Mouse (Mus musculus): ENCODE measurements around the gene Ttll2. TPM values are rescaled to one million over a fixed set of nuclear protein-coding genes. Genes with fewer than 3 reads are reported as not detected.
"Not testable (repeated sequence)": the region's sequence is repeated elsewhere in the genome, so short reads cannot be mapped to it uniquely, and the experiment has no call there.

Gene Ttll2
- polyA plus RNA-seq (2012; ENCODE audit: insufficient read depth, insufficient read length, missing spikeins): not detected in 2 replicates

GRCm38 (mm10) chr17:7352596-7352995 lies at the start of gene Ttll2:
Gene Ttll2 (minus strand): TSS chr17:7352696.
- not testable (repeated sequence) for H3K4me1 ChIP-seq (ENCODE audit: control insufficient read depth, insufficient read depth, low read length); H3K4me3 ChIP-seq (ENCODE audit: insufficient read depth, low read length); H3K27ac ChIP-seq (ENCODE audit: insufficient read depth, low read depth, low read length)

GRCm38 (mm10) chr17:7399770-7400169 lies 47.3 kb upstream of the Ttll2 start:
- H3K4me1 ChIP-seq (ENCODE audit: control insufficient read depth, insufficient read depth, low read length); H3K4me3 ChIP-seq (ENCODE audit: insufficient read depth, low read length); H3K27ac ChIP-seq (ENCODE audit: insufficient read depth, low read depth, low read length): not testable (repeated sequence)

- not testable (repeated sequence) for H3K4me1 ChIP-seq (ENCODE audit: control insufficient read depth, insufficient read depth, low read length); H3K4me3 ChIP-seq (ENCODE audit: insufficient read depth, low read length); H3K27ac ChIP-seq (ENCODE audit: insufficient read depth, low read depth, low read length)
These were observed 45.8 kb upstream of the Ttll2 start for GRCm38 (mm10) chr17:7398198-7398847.

GRCm38 (mm10) chr17:7397079-7397478 lies 44.6 kb upstream of the Ttll2 start:
- H3K4me3 ChIP-seq (ENCODE audit: insufficient read depth, low read length); H3K27ac ChIP-seq (ENCODE audit: insufficient read depth, low read depth, low read length); H3K4me1 ChIP-seq (ENCODE audit: control insufficient read depth, insufficient read depth, low read length): not testable (repeated sequence)

- H3K4me3 ChIP-seq (ENCODE audit: insufficient read depth, low read length); H3K27ac ChIP-seq (ENCODE audit: insufficient read depth, low read depth, low read length); H3K4me1 ChIP-seq (ENCODE audit: control insufficient read depth, insufficient read depth, low read length): not testable (repeated sequence)
These were observed 43.8 kb upstream of the Ttll2 start for GRCm38 (mm10) chr17:7396288-7396687.

- not testable (repeated sequence) for H3K4me3 ChIP-seq (ENCODE audit: insufficient read depth, low read length); H3K4me1 ChIP-seq (ENCODE audit: control insufficient read depth, insufficient read depth, low read length); H3K27ac ChIP-seq (ENCODE audit: insufficient read depth, low read depth, low read length)
These were observed 43.2 kb upstream of the Ttll2 start for GRCm38 (mm10) chr17:7395671-7396070.

- H3K4me1 ChIP-seq (ENCODE audit: control insufficient read depth, insufficient read depth, low read length); H3K27ac ChIP-seq (ENCODE audit: insufficient read depth, low read depth, low read length); H3K4me3 ChIP-seq (ENCODE audit: insufficient read depth, low read length): not testable (repeated sequence)
These were observed 42.6 kb upstream of the Ttll2 start for GRCm38 (mm10) chr17:7395116-7395515.

- H3K4me3 ChIP-seq (ENCODE audit: insufficient read depth, low read length); H3K27ac ChIP-seq (ENCODE audit: insufficient read depth, low read depth, low read length); H3K4me1 ChIP-seq (ENCODE audit: control insufficient read depth, insufficient read depth, low read length): not testable (repeated sequence)
These were observed 37.4 kb upstream of the Ttll2 start for GRCm38 (mm10) chr17:7389898-7390297.

GRCm38 (mm10) chr17:7388958-7389356 lies 36.5 kb upstream of the Ttll2 start:
- H3K4me1 ChIP-seq (ENCODE audit: control insufficient read depth, insufficient read depth, low read length); H3K27ac ChIP-seq (ENCODE audit: insufficient read depth, low read depth, low read length); H3K4me3 ChIP-seq (ENCODE audit: insufficient read depth, low read length): not testable (repeated sequence)

- H3K4me3 ChIP-seq (ENCODE audit: insufficient read depth, low read length); H3K27ac ChIP-seq (ENCODE audit: insufficient read depth, low read depth, low read length); H3K4me1 ChIP-seq (ENCODE audit: control insufficient read depth, insufficient read depth, low read length): not testable (repeated sequence)
These were observed 36.0 kb upstream of the Ttll2 start for GRCm38 (mm10) chr17:7388341-7388957.

GRCm38 (mm10) chr17:7386016-7386415 lies 33.5 kb upstream of the Ttll2 start:
- H3K4me3 ChIP-seq (ENCODE audit: insufficient read depth, low read length); H3K27ac ChIP-seq (ENCODE audit: insufficient read depth, low read depth, low read length); H3K4me1 ChIP-seq (ENCODE audit: control insufficient read depth, insufficient read depth, low read length): not testable (repeated sequence)

GRCm38 (mm10) chr17:7385364-7385763 lies 32.9 kb upstream of the Ttll2 start, which contains the start of gene Unc93a2:
Gene Unc93a2 (minus strand): TSS chr17:7385464.
- H3K4me1 ChIP-seq (ENCODE audit: control insufficient read depth, insufficient read depth, low read length); H3K4me3 ChIP-seq (ENCODE audit: insufficient read depth, low read length); H3K27ac ChIP-seq (ENCODE audit: insufficient read depth, low read depth, low read length): not testable (repeated sequence)

- H3K4me3 ChIP-seq (ENCODE audit: insufficient read depth, low read length); H3K4me1 ChIP-seq (ENCODE audit: control insufficient read depth, insufficient read depth, low read length); H3K27ac ChIP-seq (ENCODE audit: insufficient read depth, low read depth, low read length): not testable (repeated sequence)
These were observed 31.0 kb upstream of the Ttll2 start for GRCm38 (mm10) chr17:7383167-7384143.

GRCm38 (mm10) chr17:7382711-7383110 lies 30.2 kb upstream of the Ttll2 start:
- H3K27ac ChIP-seq (ENCODE audit: insufficient read depth, low read depth, low read length); H3K4me3 ChIP-seq (ENCODE audit: insufficient read depth, low read length); H3K4me1 ChIP-seq (ENCODE audit: control insufficient read depth, insufficient read depth, low read length): not testable (repeated sequence)

GRCm38 (mm10) chr17:7377907-7378306 lies 25.4 kb upstream of the Ttll2 start:
- H3K4me3 ChIP-seq (ENCODE audit: insufficient read depth, low read length); H3K4me1 ChIP-seq (ENCODE audit: control insufficient read depth, insufficient read depth, low read length); H3K27ac ChIP-seq (ENCODE audit: insufficient read depth, low read depth, low read length): not testable (repeated sequence)
